Mouse (Mus musculus): ENCODE data around the gene Dmrtb1. TPM values are rescaled to one million over a fixed set of nuclear protein-coding genes. Genes with fewer than 3 reads are reported as not detected.
A peak's percentile ranks its signal among the peaks of the same experiment; 100 is the strongest.

The Dmrtb1 gene
- total and polyA plus RNA-seq, 3 experiments: not detected

DNA sequence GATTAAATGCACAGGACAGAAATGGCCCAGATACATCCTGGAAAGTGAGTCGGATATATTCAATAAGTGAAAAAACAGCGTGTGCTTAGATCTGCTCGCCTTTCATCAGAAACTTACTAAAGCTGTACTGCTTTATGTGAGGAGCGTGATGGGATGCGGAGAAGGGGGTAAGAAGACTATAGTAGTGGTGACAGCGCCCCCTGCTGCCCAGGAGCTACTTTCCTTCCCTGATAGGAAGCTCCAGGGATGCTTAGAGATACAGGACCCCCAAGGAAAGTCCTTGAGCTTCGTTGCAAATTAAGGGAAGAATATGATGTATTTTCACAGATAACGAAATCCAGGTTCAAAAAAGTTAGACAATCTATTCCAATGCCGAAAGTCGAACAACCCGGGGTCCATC lies 17.1 kb upstream of the Dmrtb1 start:
- Histone ChIP-seq H3K4me3 (ENCODE audit: control insufficient read depth in 1 of 2, insufficient read depth in 1 of 2, low read depth in 2 of 2, low read length in 2 of 2) (no peak overlapping the region), H3K9ac (ENCODE audit: control insufficient read depth, low read depth, low read length, poor library complexity, severe bottlenecking) (no peak overlapping the region), H3K4me1 (ENCODE audit: control insufficient read depth in 1 of 2, insufficient read depth in 2 of 2, low read length in 2 of 2) (no peaks in the 10 kb centered on the region), H3K79me2 (ENCODE audit: control insufficient read depth, insufficient read depth, low read length, poor library complexity) (no peaks in the 10 kb centered on the region), H3K36me3 (ENCODE audit: control insufficient read depth in 1 of 2, insufficient read depth in 2 of 2, low read length in 2 of 2) (no peaks in the 10 kb centered on the region), H3K27ac (ENCODE audit: control insufficient read depth, low read depth, low read length) (no peak overlapping the region), H3K9me3 (replicated peaks; ENCODE audit: insufficient read depth, low read length) (no peaks in the 10 kb centered on the region), H3K27me3 (ENCODE audit: control insufficient read depth in 1 of 2, insufficient read depth in 2 of 2, low read length in 2 of 2) (no peaks in the 10 kb centered on the region; a peak in 1 of 4 replicates)
- peak; percentile 67 for DNase-seq (ENCODE audit: low read depth, low spot score)
- TF ChIP-seq ZKSCAN1 (IDR thresholded peaks at IDR 0.05; ENCODE audit: low read depth, low read length) (no peak), BHLHE40 (IDR thresholded peaks at IDR 0.05; ENCODE audit: borderline replicate concordance, low read depth, low read length) (no peak), RAD21 (IDR thresholded peaks at IDR 0.05; ENCODE audit: low read depth, low read length) (peak; percentile 43), GABPA (IDR thresholded peaks at IDR 0.05; ENCODE audit: low read depth, low read length) (no peak), CTCF (IDR thresholded peaks at IDR 0.05 in 2 of 3, conservative IDR thresholded peaks at IDR 0.05 in 1 of 3; ENCODE audit: control insufficient read depth in 1 of 3, insufficient read depth in 1 of 3, low read depth in 2 of 3, low read length in 3 of 3, poor library complexity in 1 of 3, severe bottlenecking in 1 of 3) (peak; percentile 72 to 76 (median 75)), USF1 (IDR thresholded peaks at IDR 0.05; ENCODE audit: low read depth, low read length) (no peak), ZMIZ1 (IDR thresholded peaks at IDR 0.05; ENCODE audit: low read depth, low read length) (no peak), TBP (IDR thresholded peaks at IDR 0.05; ENCODE audit: low read depth, low read length) (no peak), RCOR1 (IDR thresholded peaks at IDR 0.05; ENCODE audit: low read depth, low read length) (no peak), SMC3 (IDR thresholded peaks at IDR 0.05; ENCODE audit: low read depth, low read length) (no peak)

DNA sequence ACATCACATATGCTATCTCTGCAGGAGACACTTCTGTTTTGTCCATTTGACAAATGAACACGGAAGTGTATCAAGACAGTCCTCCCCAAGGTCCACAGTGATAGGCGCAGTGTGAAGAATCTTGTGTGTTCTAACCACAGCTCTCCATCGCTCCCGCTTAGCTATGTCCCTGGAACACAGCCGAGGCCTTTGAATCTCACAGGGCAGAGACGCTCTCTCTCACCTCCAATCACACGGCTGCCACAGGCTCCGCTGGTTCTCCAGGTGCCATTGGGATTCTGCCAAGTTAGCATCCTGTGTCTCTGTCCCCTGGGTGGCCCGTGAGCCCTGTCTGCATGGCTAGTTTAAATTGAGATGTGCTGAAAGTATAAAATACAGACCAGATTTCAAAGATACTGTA lies 15.2 kb upstream of the Dmrtb1 start:
- no peak for DNase-seq (ENCODE audit: low read depth, low spot score)
- peaks cover 0 to 3% of the 10 kb centered on the region in 2 experiments; a peak in 3 of 4 replicates for H3K27me3 ChIP-seq (ENCODE audit: control insufficient read depth in 1 of 2, insufficient read depth in 2 of 2, low read length in 2 of 2)
- no peaks in the 10 kb centered on the region for H3K4me1 ChIP-seq (ENCODE audit: control insufficient read depth in 1 of 2, insufficient read depth in 2 of 2, low read length in 2 of 2)
- H3K27ac ChIP-seq (ENCODE audit: control insufficient read depth, low read depth, low read length): no peak overlapping the region
- no peaks in the 10 kb centered on the region for H3K9me3 ChIP-seq (replicated peaks; ENCODE audit: insufficient read depth, low read length)
- H3K9ac ChIP-seq (ENCODE audit: control insufficient read depth, low read depth, low read length, poor library complexity, severe bottlenecking): no peak overlapping the region
- no peaks in the 10 kb centered on the region for H3K79me2 ChIP-seq (ENCODE audit: control insufficient read depth, insufficient read depth, low read length, poor library complexity)
- H3K4me3 ChIP-seq (ENCODE audit: control insufficient read depth in 1 of 2, insufficient read depth in 1 of 2, low read depth in 2 of 2, low read length in 2 of 2): no peak overlapping the region
- no peak for TF ChIP-seq MXI1 (IDR thresholded peaks at IDR 0.05; ENCODE audit: low read depth, low read length)
- no peak for TF ChIP-seq MAX (IDR thresholded peaks at IDR 0.05; ENCODE audit: low read length)
- TF ChIP-seq ETS1 (IDR thresholded peaks at IDR 0.05; ENCODE audit: low read depth, low read length): no peak
- TF ChIP-seq NRF1 (IDR thresholded peaks at IDR 0.05; ENCODE audit: insufficient read depth, low read depth, low read length, poor library complexity, severe bottlenecking): no peak
- TF ChIP-seq USF2 (IDR thresholded peaks at IDR 0.05; ENCODE audit: borderline replicate concordance in 1 of 2, insufficient read depth in 1 of 2, low read depth in 1 of 2, low read length in 2 of 2): no peak
- no peak for TF ChIP-seq CHD2 (IDR thresholded peaks at IDR 0.05; ENCODE audit: low read length)
- no peak for TF ChIP-seq RCOR1 (IDR thresholded peaks at IDR 0.05; ENCODE audit: low read depth, low read length)
- no peak for TF ChIP-seq ZMIZ1 (IDR thresholded peaks at IDR 0.05; ENCODE audit: low read depth, low read length)
- no peak for TF ChIP-seq MYB (IDR thresholded peaks at IDR 0.05; ENCODE audit: low read depth, low read length)
- H3K36me3 ChIP-seq (ENCODE audit: control insufficient read depth in 1 of 2, insufficient read depth in 2 of 2, low read length in 2 of 2): no peaks in the 10 kb centered on the region
